Mouse (Mus musculus) urinary bladder, adult 2 months (tissue): ENCODE data around the gene Hivep1. TPM values are rescaled to one million over a fixed set of nuclear protein-coding genes. Genes with fewer than 3 reads are reported as not detected.

ENCODE experiments used
- DNase-seq: peaks from one replicate; pipeline ENCODE4 v3.0.0; 2022; ENCODE audit warnings: low spot score
- polyA plus RNA-seq: library from polyadenylated mRNA; depleted of rRNA; stranded (reverse); fragments of >200 nt; gene quantifications from 2 replicates; pipeline ENCODE4 v1.2.3, GENCODE M21; 2012

Gene Hivep1
- polyA plus RNA-seq, 1 experiment: 13.5 TPM

DNA sequence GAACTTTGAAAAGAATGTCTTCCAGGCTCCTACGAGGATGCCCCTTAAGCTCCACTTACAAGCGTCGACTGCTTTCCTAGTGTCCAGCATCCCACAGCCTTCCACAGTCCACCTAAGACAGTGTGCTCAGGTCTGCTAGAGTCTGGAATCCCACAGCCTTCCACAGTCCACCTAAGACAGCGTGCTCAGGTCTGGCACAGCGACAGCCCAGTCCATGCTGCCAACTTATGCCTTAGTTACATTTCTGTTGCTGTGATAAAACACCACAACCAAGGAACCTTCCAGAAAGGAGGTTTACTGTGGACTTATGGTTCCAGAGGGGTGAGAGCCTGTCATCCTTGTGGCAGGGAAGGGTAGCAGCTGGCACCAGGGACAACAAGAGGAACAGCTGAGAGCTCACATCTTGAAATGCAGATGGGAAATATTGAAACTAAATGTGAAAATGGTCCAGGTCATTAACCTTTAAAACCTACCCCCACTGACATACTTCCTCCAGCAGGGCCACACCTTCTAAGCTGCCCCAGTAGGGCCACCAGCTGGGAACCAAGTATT is 25.0 kb downstream of the Hivep1 start:
- no peak for DNase-seq

DNA sequence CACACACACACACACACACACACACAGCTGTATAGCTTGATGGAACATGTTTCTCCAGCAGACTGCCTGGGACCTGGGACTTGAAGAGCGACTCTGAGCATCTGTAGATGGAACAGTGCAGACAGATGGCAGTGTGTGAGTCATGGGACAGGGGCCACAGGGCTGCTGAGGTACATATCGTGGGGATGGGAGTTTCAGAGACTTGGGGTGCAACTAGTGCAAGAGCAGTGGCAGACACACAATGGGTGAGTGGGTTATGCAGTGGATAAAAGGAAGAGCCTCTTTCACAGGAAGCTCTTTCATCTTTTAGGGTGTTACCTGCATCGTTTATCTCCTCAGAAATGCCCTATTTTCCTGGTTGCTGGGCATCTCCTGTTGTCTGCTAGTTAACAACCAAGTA is 25.8 kb downstream of the Hivep1 start:
- no peak for DNase-seq

DNA sequence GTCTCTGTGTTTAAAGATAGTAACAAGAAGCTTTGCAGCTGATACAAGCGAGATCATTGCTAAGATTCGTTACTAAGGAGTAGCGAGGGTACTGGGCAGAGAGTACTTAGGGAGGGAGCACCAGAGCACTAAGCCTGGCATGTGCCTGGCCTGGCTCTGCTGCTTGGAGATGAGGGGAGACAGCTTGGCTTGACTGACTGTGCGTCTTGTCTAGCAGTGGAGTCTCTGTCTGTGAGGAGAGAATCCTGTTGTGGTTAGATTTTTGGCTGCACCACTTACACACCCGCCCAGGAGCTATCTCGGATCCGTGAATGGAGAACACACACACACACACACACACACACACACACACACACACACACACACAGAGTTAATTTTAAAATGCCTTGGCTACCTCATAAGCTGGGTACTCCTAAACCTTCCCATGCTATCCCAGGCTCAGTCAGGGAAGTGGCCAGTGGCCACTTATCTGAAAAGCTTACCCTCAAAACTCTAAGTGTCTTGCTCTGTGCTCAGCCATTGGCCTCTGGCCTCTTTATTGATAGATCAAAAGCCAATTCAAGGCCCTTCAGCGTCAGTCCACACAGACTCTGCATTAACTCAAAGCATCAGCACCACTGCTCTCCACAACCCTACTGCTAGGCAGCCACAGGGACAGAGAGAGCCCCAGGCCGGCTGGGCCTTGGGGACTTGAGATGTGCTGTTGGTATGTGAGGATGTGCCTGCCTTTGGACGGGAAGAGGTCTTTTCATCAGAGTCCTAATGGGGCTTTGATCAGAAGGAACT is 28.5 kb downstream of the Hivep1 start:
- no peak for DNase-seq

DNA sequence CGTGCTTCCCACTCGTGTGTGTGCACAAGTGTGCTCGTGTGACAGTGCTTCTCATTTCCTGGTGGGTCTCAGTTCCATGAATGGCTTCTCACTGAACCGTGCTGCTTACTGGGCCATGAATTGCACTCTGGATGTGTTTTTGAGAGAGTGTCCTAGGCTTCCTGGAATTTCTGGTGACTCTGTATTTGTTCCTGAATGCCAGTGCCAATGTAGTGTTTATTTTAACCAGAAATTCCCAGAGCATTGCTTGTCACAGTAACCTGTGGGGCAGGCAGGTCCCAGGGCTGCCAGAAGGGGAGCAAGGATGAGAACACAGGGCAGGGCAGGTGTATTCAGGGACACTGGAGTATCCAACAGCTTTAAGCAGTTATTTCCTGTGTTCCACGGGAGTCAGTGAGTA is 36.5 kb downstream of the Hivep1 start:
- no peak for DNase-seq

DNA sequence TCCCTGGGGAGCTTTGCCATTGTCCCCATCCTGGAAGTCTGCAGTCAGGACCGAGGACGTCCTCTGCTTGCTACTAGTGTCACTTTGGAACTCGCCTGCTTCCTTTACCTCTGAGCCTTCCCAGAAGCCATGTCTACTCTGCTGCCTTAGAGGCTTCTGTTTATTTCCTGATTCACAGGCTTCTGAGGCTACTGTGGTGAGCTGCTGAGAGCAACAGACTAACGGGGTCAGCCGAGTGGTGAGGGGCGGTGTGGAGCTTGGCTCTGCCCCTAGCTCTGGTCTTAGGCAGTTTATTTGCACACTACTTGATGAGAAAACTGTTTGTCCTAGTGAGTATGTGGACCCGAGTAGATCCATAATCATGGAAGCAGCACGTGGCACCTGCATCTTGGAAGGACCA is 37.2 kb downstream of the Hivep1 start:
- no peak for DNase-seq

DNA sequence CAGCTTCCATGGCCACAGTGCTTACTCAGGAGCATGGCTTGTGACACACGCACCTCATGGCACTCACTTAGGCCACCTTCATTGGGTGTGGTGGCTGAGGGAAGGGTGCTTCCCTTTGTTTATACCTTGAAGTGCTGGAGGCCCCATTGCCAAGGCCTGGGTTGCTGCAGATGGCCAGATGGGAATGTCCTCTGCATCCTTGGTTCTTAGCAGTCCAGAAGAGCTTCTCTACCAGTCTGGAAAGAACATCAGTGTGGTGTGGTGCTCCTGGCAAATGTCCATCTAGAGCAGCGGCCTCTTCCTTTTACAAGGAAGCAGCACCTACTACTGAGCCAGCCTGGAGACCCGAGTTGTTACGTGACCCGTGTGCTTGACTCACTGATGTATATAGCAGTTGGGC is 38.9 kb downstream of the Hivep1 start:
- no peak for DNase-seq

DNA sequence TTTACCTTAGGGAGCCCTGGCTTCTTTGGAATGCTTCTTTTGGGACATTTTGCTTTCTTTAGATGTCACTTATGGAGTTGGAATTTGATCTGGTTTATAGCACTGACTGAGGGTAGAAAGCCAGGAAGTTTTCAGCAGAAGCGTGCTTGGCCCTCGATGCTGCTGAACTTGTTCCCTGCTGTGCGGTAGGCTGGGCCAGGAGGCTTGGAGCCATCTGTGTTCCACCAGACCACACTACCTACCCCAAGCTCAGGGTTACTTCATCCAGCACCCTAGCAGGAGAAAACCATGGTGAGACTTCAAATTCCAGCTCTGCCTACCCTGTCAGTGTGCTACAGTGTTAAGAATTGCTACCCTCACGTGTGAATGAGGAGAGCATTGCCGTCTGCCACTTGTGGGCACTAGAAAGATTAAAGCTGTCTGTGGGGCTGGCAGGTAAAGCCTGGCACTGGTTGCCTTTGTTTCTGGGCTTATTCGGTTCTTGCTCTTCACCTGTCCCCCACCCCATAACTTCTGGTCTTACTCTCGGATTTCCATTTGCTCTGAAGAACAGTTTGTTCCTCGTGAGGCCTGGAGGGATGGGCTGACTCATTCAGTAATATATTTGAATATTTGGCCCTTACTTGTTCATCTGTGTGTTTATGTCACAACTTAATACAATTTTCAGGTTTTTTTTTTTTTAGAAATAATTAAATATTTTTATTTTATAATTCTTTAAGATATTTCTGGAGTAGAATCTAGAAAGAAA is 40.7 kb downstream of the Hivep1 start:
- no peak for DNase-seq

DNA sequence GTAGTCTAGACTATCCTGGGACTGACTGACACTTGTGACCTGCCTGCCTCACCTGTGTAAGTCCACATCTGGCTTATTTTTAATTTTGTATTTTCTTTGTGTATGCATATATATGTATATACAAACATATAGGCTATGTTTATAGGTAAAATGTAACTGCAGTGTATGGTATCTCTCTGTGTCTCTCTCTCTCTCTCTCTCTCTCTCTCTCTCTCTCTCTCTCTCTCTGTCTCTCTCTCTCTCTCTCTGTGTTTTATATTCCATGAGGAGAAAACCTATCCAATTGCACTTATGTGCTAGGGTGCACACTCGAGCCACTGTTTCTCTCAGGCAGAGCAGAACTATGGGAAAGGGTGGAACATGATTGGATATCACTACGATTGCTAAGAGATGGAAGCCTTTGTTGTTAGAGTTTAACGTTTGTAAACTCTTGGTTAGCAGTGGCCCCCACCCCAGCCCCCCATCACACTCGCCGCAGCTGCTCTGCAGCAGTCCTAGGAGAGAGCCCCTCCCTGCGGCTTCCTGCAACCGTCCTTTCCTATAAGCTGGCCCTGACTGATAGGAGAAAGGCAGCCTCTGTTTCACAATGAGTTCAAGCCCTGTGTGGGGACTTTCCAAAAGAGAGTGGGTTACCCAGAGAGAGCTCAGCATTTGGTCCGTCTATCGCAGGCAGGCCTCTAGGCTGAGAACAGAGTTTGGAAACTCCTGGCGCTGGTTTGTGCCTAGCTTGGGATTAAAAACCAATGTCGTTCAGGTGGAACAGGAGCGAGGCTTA is 41.6 kb downstream of the Hivep1 start:
- no peak for DNase-seq

DNA sequence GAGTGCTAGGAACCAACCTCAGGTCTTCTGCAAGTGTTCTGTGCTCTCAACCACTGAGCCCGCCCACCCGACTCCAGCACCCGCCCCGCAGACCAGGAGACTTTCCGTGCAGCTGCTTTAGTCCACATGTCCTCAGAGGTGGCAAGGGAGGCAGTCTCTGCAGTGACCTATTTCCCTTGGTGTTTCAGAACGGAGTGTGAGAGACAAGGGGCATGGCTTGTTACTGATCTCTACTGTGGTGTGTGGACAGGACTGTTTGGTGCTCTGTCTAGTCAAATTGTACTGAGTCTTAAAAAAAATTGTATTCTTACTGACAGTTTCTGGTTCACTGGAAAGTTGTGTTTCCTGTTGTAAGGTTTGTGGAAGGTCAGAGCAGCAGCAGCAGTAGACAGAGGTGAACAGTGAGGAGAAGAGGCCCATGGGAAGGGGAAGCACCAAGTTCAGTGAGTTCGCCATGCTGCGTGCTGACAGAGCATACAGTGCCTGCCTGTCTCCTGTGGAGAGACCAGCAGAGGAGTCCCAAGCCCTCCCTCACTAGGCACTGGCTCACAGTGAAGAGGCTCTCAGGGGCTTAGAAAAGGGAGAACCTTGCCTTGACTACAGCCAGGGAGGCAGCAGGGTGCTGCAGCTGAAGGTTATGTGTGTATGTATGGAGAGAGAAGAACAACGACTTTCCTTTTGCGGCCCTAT is 44.1 kb downstream of the Hivep1 start:
- no peak for DNase-seq

DNA sequence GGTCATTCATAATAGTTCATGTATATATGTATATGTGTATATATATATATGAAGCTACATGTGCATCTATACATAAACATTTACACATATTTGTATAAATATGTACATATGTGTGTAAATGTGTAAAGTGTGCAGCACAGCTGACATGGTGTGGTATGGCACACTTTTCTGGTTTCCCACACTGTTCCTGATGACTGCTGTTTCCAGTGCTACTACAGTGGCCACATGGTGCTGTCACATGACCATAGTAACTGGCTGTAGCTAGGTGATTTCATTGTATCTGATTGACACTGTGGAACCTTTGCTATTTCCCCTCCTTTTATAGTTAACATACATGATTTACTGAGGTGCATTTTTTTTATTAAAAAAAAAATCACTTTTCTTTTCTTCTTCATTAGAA is 45.3 kb downstream of the Hivep1 start:
- no peak for DNase-seq

DNA sequence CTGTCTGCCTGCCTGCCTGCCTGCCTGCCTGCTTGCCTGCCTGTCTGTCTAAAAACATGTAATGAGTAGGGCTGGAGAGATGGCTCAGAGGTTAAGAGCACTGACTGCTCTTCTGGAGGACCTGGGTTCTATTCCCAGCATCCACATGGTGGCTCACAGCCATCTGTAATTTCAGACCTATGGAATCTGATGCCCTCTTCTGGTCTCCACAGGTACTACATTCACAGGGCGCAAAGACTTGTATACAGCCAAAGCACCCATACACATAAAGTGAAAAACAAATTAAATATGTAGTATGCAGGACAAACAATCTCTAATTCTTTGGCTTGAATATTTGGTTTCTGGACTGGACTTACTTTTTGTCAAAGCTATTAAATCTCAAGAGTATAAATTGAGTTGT is 46.7 kb downstream of the Hivep1 start:
- DNase-seq: no peak

DNA sequence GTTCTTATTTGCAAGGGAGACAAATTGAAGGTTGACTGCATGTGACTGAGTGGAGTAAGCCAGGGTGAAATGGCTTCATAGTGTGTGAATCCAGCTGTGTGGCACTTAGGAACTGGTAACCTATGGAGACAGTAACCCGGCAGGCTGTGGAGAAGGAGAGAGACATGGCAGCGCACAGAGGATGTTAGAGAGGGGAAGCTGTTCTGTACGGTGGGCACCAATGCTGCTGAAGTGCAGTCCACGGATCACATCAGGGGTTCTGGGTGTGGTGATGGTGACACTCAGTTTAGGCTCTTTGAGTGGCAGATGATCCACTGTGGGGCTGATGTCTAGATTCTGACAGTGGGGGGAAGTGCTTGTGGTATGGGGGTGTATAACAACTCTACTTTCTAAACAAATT is 47.7 kb downstream of the Hivep1 start:
- no peak for DNase-seq

DNA sequence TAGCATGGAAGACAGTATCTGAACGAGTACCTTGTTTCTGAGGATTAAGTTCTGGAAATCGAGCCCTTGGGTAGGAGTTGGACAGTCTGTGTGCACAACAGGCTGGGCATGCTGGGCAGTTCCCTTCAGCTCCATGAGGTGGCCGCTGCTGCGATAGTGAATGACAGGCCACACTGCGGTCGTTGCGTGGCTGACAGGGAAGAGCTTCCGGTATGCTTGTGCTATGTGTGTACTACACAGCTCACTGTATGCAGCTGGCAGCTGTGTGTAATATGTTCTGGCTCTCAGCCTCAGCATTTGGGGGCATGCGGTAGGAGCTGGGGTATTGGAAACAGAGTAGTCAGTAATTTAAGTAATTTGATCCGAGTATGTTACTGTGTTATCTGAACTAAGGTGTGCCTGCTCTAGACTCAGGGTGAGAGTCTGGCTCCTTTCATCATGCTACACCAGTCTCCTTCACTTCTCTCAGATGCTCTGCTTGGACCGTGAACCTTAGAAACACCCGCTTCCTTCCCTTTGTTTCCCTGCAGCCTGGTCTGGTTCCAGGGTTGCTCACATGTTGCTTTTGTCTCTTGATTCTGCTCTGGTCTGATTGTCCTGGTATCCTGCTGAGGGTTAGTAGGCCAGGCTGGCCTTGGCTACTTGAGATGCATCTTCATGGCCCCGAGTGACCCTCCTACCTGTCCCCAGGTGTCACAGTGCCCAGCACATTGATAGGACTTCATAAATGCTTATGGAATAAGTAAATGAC is 49.8 kb downstream of the Hivep1 start:
- DNase-seq: no peak

DNA sequence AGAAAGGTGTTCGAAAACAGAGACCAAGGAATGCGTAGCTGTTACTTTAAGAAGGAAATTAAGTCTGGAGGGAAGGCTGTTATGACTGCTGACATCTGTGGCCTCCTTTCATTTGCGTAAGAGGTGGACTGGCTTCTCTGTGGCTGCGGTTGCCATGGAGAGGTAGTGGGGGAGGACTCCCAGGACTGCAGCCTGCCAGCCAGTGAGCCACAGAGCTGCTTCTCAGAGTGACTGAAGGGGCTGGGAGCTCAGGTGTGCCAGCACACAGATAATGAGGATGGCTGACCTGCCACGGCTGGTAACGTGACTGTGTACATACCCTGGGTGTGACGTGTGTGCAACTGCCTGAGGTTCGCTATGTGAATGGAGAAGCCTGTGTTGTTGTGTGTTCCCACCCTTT is 51.2 kb downstream of the Hivep1 start:
- peak; percentile 32 for DNase-seq

DNA sequence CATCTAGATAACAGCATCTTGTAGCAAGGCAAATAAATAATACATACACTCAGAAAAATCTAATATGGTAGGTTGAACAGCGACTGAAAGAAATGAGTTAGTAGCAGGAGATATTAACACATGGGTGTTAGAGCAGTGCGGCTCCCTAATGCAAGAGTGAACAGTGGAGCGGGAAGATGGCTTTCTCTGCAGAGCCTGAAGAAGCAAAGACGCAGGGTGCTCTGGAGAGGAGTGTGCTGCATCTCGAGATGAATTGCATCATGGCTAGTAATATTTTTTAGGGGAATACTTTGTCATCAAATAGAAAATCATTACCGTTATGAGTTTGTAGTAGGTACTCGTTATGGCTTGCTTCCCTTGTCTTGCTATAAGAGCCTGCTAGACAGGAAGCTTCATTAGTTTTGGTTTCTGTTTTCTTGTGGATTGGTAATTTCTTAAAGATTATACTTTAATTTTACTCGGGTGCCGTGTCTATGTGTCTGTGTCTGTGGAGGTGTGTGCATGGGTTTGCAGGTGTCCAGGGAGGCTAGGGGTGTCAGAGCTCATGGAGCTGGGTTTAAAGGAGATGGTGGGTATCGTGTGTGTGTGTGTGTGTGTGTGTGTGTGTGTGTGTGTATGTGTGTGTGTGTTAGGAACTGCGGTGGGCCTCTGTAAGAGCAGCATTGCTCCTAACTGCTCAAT is 51.8 kb downstream of the Hivep1 start:
- no peak for DNase-seq

DNA sequence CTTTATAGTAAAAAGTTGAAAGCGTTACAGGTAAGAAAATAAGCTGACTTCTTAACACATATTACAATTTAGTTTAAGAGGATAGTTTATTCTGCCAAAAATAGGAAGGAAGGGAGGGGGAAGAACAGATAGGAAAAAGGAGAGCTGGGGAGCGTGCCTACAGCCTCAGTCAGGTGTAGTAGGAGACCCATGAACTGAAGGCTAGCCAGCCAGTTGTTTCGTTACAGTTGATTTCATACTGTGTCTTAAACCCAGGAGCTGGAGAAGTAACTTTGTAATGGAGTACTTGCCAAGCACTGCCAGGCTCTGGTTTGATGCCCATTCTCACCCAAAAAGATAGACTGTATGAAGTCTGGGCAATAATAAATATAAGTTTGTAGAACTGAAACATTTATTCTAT is 52.5 kb downstream of the Hivep1 start:
- DNase-seq: no peak

DNA sequence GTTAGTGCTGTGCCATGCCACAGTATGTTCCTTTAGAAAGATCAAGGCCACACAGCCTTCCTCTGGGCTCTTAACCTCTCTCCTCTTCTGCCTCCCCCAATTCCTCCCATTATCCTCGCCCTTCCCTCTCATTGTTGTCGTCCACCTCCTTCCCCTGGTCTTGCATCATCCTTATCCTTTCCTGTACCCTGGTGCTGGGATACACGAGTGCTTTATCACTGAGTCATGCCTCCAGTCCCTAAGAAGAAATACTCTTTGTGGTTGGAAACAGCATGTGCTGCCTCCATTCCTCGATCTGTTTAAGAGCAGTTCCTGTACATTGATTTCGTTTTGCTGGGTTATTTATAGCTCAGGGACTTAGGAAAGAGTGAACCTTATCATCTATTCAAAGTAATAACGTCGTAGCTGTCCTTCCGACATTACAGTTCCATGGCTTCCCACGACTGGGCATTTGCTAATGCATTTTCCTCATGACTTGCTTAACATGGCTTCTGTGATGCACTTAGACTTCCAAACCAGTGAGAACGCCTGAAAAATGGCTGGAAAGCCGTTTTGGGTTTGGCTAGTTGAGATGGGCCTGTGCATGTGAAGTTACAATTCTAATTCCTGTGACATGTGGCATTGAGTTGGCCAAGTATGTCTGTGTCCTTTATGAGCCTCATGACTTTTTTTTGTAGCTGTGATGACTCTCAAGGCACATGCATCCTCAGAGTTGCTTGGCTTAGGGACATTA is 56.8 kb downstream of the Hivep1 start:
- no peak for DNase-seq

DNA sequence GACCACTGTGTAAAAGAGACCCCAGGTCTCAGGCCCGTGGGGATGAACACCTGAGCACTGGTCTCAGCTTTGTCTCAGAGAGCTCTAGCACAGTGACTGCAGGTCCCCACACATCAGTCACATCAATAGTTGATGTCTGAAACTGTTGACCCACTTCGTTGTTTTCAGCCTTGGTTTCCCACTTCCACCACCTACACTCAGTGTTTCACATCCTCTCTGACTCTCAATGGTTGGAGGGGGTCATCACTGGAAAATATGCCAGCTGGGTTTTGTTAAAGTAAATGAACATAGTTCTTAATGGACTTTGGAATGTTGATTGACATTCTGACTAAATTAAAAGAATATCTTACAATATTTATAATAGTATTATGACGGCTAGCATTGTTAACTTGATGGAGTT is 58.6 kb downstream of the Hivep1 start:
- no peak for DNase-seq

DNA sequence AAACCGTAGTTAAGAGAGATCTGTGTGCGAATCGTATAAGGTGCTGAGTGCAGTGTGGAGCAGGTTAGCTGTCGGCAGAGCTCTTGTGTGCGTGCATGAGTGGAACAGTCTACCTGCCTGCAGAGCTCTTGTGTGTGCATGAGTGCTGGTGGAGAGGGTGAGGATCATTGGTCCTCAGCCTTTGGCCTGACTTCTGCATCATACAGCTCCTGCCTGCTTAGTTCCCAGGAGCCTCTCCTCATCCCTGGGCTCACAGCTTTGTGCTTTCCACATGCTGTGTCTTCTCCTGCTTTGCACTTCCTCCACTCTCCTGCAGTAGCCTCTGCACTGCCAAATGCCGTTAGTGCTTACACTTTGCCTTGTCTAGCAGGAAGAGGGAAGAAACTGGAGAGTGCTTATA is 60.2 kb downstream of the Hivep1 start:
- DNase-seq: no peak

DNA sequence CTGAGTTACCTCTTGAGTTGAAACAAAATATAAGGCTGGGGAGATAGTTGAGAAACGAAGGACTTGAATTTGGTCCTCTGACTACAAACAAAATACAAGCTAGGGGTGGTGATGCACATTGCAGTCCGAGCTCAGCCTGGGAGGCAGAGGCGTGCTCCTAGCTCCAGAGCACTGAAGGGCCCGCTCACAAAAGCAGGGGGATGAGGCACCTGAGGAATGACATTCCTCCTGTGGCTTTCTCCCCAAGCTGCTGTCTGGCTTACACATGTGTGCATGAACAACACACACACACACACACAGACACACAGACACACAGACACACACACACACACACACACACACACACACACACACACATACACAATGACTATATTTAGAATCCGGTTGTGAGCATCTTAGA is 60.9 kb downstream of the Hivep1 start:
- no peak for DNase-seq
